Mouse (Mus musculus) left cerebral cortex, adult 2 months (tissue): Measurements from ENCODE around the gene Magi1. TPM values are rescaled to one million over a fixed set of nuclear protein-coding genes. Genes with fewer than 3 reads are reported as not detected.

Source experiments
- DNase-seq, 2 experiments: peaks; one replicate each; pipeline ENCODE4 v3.0.0; 2021 to 2022; ENCODE audit warnings: low spot score in 2 of 2, mixed read lengths in 1 of 2; ENCODE audit errors: extremely low spot score in 1 of 2
- H3K27ac ChIP-seq: fragments of 200-600 bp; 2 replicates; pipeline ENCODE4 v1.8.1; 2022
- H3K4me3 ChIP-seq: fragments of 200-600 bp; 2 replicates; pipeline ENCODE4 v1.8.1; 2022
- CTCF ChIP-seq: fragments of 200-600 bp; IDR thresholded peaks from 2 replicates; pipeline ENCODE4 v1.8.1; 2022; ENCODE audit warnings: antibody characterized with exemption, mild to moderate bottlenecking, moderate library complexity
- intact Hi-C: fragments of 180-260 bp; cut with DNase I; formaldehyde crosslinking; loops from one replicate; pipeline ENCODE4 v1.15.1; 2025
- total RNA-seq, 2 experiments: library from RNA; stranded (reverse); gene quantifications; 2 replicates each; pipeline ENCODE4 v1.2.3; 2021

The Magi1 gene
- total RNA-seq, 2 experiments from 2014 or later, result 87.5 to 94.2 TPM

DNA sequence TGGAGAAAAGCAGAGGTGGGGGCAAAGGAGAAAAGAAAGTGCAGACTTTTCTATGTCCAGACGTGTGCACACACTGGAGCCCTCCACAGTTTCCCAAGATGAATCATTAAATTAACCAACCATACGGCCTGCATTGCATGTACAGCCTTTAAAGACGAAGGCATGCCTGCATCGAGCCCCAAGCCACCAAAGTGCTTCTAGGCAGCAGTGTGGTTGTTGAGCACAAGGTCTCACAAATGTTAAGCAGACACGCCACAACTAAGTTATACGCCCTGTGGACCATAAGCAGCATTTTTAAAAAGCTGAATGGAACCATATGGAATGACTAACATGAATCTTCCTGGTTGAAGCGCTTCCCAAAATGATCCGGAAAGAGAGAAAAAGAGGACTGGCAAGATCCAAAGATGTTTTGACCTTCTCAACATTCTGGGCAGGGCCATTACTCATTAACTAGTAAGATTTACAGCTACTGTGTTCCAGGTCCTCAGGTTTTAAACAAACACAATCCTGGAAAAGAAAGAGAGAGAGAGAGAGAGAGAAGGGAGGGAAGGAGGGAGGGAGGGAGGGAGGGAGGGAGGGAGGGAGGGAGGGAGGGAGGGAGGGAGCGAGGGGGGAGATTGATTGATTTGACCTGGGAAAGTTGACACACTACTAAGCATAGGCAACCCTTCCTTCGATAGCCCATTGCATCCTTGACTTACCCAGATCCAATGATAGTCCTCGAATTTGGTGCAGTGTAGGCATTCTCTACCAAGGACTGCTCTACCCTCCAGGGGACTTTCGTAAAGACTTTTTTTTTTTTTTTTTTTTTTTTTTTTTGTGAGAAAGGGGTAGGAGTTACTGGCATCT lies 26.5 kb downstream of the Magi1 start:
- intact Hi-C loops, result no loop called here
- Histone ChIP-seq H3K4me3 (no peak overlapping the region), H3K27ac (no peak overlapping the region)
- DNase-seq, result no peak
- TF ChIP-seq CTCF, result no peak

DNA sequence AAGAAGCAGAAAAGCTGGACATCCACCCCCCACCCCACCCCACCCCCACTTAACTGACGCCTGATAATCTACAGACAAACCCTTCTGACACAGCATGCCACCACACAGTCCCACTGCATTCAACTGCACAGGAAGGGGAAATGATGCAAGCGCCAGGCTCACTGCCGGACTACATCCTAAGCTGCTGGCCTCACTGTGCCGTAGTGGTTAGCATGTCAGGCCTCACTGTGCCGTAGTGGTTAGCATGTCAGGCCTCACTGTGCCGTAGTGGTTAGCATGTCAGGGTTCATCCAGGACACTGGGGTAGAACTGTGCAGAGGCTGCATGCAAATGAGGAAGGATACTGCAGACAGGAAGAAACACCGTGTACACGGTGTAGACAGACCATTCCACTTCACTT lies 29.8 kb downstream of the Magi1 start:
- no peak for DNase-seq
- intact Hi-C loops, result no loop called here
- Histone ChIP-seq H3K4me3 (no peak overlapping the region), H3K27ac (no peak overlapping the region)
- TF ChIP-seq CTCF, result no peak

DNA sequence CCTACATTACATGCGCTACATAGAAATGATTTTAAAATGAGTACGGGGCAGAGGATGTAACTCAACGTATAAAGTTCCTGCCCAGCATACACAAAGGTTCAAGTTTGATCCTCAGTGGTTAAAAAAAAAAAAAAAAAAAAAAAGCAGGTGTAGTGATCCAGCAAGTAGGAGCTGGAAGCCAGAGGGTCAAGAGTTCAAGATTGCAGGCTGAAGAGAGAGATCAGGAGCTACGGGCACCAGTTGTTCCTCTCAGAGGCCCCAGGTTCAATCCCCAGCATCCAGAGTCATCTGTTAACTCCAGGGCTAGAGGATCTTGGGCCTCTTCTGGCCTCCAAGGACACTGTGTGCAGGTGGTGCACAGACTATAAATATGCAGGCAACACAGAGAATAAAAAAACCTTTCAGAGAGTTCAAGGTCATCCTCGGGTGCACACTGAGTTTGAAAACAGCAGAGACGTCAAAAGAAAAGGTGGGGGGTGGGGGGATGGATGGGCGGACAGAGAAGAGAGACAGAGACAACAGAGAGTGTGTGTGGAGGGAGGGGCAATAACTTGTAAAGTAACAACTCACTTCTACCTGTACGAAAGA lies 32.3 kb downstream of the Magi1 start:
- intact Hi-C loops, result no loop called here
- H3K27ac ChIP-seq, result no peak overlapping the region
- TF ChIP-seq CTCF, result no peak
- no peak overlapping the region for H3K4me3 ChIP-seq
- no peak for DNase-seq

DNA sequence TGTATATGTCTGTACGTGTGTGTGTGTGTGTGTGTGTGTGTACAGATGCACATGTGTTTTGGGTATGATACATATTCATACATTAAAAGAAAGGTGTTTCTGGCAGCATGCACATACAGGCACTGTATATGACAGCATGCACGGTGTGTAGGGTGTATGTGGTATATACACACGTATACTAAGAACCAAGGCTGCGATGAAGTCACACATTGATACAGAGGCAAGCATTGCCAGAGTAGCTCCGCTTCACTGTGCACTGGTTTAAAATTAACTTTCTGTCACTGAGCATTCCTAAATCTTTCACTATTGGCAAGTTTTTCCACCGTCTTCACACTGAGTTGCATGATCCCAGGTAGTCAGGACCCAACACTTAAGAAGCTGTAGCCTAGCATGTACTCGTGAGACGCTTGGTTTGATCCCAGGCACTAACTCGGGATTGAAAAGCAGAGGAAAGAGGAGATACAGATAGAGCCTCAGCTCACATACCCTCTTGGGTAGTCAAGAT lies 34.4 kb downstream of the Magi1 start:
- DNase-seq, result no peak
- Histone ChIP-seq H3K27ac (no peak overlapping the region), H3K4me3 (no peak overlapping the region)
- intact Hi-C loops, result no loop called here
- no peak for TF ChIP-seq CTCF

DNA sequence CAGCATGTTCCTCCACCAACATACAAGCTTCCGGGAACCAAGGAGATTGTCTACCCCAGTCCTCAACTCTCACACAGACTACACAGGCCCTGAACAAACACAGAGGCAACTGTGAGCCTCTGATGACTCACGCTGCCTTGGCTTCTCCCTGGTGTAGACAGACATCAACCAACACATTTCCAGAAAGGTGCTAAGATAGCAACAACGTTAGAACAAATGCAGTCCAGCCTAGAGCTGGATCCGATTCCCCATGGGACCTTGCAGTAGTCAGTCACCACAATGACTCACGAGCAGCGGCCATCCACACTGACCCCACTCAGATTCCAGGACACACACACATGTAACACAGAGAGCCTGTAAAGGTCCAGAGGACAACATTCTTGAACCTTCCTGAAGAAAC lies 42.5 kb downstream of the Magi1 start:
- intact Hi-C loops, result no loop called here
- H3K27ac ChIP-seq, result no peak overlapping the region
- DNase-seq, result peak in 1 of 2 experiments; percentile 30
- H3K4me3 ChIP-seq, result no peak overlapping the region
- TF ChIP-seq CTCF, result no peak

DNA sequence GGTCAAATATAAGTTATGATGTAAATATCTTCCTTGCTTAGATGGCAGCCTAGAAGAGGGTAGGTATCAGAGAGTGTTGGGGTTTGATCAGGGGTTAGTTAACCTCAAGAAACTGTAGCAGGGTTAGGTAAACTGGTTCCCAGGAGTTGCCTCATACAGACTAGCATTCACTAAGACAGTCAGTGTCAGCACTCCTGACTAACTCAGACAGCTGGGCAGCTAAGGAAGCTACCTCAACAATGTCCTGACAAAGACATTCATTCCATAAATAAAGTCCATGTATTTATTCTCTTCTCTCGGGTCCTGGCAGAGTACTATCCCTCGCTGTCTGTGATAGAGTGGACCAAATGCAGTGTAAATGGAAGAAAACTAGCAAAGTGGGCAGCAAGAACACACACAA lies 45.1 kb downstream of the Magi1 start:
- no peak overlapping the region for H3K27ac ChIP-seq
- DNase-seq, result no peak
- no peak for TF ChIP-seq CTCF
- no peak overlapping the region for H3K4me3 ChIP-seq
- intact Hi-C loops, result no loop called here

DNA sequence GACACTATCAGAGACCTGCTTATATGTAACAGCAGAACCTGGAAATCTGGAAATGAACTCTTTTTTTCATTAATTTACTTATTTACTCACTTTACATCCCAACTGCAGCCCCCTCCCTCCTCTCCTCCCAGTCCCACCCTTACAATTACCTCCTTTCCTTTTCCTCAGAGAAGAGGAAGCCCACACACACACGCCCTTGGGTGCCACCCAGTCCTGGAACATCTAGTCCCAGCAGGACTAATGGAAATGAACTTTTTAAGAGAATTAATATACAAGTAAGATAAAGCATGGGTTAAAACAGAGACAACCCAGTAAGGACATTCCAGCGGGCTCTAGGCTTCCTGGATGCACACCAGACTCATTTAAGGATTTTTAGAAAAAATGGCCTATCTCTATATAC lies 46.8 kb downstream of the Magi1 start:
- intact Hi-C loops, result no loop called here
- DNase-seq, result no peak
- TF ChIP-seq CTCF, result no peak

DNA sequence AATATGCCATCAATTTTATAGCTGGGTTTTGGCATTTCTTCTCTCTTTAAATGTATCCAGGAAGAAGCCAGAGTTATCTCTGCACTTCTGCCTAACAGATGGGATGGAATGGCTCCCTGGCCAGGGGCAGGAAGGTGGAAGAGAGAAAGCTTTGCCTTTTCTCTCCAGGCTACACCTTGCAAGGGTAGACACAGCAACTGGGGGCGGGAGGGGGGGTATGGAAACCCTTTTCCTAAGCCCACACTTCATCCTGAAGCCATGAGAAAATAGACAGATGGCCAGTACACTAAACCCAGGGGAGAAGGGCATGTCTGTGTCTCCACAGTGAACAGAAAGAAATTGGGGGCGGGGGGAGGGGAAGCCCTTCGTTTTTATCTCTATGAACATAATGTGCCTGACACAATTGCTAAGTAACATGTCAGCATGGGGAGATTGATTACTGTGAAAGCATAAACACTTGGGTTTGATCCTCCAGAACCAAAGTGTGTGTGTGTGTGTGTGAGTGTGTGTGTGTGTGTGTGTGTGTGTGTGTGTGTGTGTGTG lies 51.4 kb downstream of the Magi1 start:
- no peak for DNase-seq
- intact Hi-C loops, result no loop called here

More for the DNA sequence above, 46.8 kb downstream of the Magi1 start:
- Histone ChIP-seq H3K27ac (no peak overlapping the region), H3K4me3 (no peak overlapping the region)

DNA sequence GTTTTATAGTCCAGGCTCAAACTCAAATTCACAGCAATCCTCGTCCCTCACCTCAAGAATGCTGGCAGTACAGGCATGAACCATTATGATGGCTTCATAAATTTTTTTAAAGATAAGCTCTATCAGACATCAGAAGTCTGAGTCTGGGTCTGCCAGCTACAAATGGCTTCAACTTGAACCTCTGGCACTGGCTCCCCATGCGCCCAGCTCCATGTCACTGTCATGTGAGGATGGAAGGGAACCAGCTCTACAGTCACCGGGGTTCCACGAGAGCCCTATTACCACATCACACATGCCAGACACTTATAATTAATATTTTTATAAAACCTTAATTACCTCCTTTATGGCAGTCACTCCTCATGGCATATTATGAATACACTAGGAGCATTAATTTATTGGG lies 51.9 kb downstream of the Magi1 start:
- intact Hi-C loops, result no loop called here
- TF ChIP-seq CTCF, result no peak
- DNase-seq, result no peak
- Histone ChIP-seq H3K27ac (no peak overlapping the region), H3K4me3 (no peak overlapping the region)

More for the DNA sequence above, 51.4 kb downstream of the Magi1 start:
- TF ChIP-seq CTCF, result no peak
- Histone ChIP-seq H3K27ac (no peak overlapping the region), H3K4me3 (no peak overlapping the region)

DNA sequence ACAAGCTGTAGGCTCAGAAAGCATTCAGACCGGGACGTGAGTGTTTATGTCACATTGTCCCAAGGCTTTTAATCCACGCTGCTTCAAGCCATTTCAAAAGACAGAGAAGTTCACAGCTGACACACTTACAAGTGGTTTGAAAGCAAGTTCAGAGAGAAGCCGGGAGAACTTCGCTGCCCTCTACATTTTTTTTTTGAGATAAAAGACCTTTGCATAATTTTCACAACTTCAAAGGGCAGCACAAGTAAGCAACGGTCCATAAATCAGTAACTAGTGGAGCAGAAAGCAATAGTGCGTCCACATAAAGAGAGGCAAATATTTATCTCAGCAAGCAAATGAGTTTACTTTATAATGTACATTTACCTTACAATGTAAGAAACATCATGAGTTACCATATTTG lies 52.4 kb downstream of the Magi1 start:
- intact Hi-C loops, result no loop called here
- TF ChIP-seq CTCF, result no peak
- Histone ChIP-seq H3K4me3 (no peak overlapping the region), H3K27ac (no peak overlapping the region)
- no peak for DNase-seq

DNA sequence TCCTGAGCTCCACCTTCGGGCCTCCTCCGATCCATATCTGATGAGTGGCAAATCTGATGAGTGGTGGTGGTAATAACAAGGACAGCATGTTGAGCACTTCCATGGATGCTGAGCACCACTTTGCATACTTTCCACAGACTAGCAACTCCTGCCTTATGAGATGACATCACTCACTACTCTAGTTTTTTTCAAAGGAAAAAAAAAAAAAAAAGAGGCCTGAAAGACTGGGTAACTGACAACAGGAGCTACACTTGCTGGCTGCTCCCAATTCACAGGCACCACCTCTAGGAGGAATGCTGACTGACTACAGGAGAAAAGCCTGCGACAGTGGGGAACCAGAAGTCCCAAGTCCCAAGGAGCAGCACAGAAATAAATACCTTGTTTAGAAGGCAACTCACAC lies 52.8 kb downstream of the Magi1 start:
- no peak overlapping the region for H3K4me3 ChIP-seq
- no peak for DNase-seq
- no peak overlapping the region for H3K27ac ChIP-seq
- TF ChIP-seq CTCF, result no peak
- intact Hi-C loops, result no loop called here

DNA sequence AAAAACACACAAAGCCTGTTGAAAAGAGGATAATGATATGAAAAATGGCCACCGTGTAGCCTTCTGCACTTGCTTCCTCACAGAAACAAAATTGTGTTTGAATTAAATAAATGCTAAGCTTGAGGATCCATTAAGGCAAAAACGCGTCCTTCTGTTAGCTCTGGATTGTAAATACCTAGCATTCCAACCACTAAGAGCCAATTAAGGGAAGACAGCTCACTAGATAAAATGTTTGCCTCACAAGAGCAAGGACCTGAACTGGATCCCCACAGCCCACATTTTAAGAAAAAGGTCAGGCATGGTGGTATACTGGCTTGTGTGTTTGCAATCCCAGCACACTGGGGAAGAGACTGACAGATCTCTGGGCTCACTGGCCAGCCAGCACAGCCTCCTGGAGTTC lies 53.6 kb downstream of the Magi1 start:
- no peak overlapping the region for H3K27ac ChIP-seq
- no peak for DNase-seq
- intact Hi-C loops, result no loop called here
- H3K4me3 ChIP-seq, result no peak overlapping the region
- TF ChIP-seq CTCF, result no peak
